Mouse (Mus musculus): ENCODE results near the gene Spaca9. TPM values are rescaled to one million over a fixed set of nuclear protein-coding genes. Genes with fewer than 3 reads are reported as not detected.

The Spaca9 gene
- total RNA-seq, 2 experiments from 2014 or later, result not detected

DNA sequence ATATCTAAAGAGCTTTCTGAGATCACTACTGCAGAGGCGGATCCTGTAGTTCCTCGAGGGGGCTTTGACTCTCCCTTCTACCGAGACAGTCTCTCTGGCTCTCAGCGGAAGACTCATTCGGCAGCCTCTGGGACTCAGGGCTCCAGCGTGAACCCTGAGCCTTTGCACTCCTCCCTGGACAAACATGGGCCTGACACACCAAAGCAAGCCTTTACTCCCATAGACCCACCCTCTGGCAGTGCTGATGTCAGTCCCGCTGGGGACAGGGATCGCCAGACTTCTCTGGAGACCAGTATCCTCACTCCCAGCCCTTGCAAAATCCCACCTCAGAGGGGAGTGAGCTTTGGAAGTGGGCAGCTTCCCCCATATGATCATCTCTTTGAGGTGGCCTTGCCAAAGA lies 23.5 kb downstream of the Spaca9 start:
- ATAC-seq (replicated peaks; ENCODE audit: low FRiP score, poor library complexity, severe bottlenecking), result no peak

DNA sequence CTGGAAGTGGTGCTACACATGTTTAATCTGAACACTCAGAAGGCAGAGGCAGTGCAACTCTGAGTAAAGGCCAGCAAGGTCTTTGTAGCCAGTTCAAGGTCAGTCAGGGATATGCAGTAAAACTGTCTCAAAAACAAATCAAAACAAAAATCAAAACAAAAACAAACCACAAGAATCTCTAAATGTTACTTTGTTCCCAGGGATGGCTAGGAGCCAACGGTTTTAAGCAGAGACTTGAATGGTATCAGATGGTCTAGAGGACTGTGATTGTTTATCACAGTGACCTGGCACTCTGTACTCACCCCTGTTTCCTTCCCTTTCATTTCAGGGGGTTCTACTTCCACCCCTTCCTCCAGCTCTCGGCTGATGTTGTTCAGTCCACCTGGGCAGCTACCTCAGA lies 28.1 kb downstream of the Spaca9 start:
- no peak for ATAC-seq (replicated peaks; ENCODE audit: low FRiP score, poor library complexity, severe bottlenecking)

DNA sequence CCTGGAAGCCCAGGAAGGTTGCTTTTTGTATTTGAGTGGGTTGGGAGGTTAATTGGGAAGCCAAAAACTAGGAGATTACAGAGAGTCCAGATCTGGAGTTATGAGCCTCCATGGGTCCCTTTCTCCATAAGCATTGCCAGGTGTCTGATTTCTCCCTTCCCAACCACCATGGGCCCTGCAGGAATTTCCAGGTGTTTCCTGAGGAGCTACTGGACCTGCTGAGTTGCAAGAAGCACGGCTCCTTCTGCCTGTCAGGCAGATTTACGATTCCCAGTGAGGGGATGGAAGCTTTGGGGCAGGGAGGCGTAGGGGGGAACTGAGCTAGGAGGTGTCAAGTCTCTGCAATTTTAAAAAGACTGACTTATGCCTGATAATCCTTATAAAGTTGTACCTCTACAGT lies 33.7 kb downstream of the Spaca9 start:
- ATAC-seq (replicated peaks; ENCODE audit: low FRiP score, poor library complexity, severe bottlenecking), result no peak

DNA sequence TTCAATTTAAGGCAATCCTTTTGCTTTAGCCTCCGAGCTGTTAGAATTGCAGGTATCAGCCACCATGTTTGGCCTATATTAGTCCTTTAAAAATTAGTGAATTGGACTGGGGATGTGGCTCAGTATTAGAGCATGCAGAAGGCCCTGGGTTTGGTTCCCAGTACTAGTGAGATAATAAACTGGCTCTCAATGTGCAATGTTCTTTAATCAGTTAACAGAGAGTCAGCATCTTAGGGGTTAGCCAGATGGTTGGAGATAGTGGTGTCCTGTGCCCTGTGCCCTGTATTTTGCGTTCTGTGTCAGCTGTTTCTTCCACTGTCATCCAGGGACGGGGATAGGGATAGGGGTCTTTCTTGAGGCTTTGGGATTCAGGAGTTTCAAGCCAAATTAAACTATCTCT lies 36.6 kb downstream of the Spaca9 start:
- ATAC-seq (replicated peaks; ENCODE audit: low FRiP score, poor library complexity, severe bottlenecking), result no peak

DNA sequence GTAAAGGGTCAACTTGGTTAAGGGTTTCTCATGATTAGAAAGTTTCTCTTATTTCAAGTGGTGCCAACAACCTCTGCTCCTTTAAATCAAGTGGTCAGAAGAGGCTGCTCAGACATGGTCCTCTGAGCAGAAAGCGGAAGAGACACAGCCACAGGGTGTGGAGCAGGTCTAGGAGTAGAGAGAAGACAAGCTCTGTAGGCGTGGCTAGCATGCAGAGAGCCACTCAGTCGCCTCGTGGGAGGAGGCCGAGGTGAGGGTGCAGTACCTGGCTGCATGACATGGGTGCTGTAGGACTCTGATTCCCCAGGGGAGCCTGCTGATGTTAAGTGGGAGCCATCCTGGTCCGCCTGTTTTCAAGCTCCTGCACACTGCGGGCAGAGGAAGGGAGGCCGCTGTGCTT lies 43.3 kb downstream of the Spaca9 start:
- no peak for ATAC-seq (replicated peaks; ENCODE audit: low FRiP score, poor library complexity, severe bottlenecking)

DNA sequence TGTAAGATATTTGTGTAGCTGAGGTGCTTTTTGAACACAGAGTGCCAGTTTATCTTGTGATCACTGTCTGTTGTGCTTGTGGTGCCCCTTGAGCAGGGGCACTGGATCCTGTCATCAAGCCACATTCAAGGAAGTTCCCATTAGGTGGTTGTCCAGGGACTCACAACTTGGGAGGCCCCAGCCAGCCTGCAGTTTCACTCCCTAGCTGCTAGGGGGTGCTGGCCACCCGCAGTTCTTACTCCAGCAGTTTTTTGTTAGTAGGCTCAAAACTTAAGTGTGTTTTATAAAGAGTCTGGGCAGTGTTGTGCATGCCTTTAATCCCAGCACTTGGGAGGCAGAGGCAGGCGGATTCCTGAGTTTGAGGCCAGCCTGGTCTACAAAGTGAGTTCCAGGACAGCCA lies 45.2 kb downstream of the Spaca9 start:
- peak; percentile 75 for ATAC-seq (replicated peaks; ENCODE audit: low FRiP score, poor library complexity, severe bottlenecking)

DNA sequence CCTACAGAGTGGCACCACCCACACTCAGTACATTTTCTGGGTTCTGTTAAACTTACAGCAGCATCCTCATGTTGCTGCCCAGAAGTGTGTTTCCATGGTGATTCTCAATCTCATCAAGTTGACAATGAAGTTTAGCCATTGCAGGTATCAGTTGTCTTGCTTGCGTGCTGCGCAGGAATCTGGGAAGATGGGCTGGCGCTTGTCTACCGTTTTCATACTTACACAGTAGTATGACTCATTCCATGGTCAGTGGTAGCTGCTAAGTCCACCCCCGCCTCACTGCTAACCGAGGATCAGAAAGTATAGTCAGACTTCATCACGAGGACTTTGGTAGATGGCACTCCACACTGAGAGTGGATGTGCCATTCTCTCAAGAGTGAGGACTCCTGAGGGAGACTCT lies 46.2 kb downstream of the Spaca9 start:
- ATAC-seq (replicated peaks; ENCODE audit: low FRiP score, poor library complexity, severe bottlenecking), result no peak

DNA sequence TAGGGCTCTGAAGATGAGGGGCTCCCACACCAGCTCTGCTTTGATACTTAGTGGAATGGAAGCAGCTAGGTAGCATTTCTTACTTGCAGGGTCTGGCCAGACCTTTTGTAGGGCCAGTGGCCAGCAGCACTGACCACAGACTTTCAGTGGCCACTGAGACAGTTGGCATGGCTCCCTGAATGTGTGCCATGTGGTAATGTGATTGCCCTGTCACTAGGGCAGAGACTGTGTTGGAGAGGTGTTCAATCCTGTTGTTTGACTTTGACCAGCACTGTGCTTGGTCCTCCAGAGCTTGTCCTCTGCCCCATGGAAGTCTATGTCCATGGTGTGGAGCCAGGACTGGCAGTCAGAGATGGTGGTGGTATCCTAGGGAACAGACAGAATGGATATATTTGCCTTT lies 49.0 kb downstream of the Spaca9 start:
- no peak for ATAC-seq (replicated peaks; ENCODE audit: low FRiP score, poor library complexity, severe bottlenecking)

DNA sequence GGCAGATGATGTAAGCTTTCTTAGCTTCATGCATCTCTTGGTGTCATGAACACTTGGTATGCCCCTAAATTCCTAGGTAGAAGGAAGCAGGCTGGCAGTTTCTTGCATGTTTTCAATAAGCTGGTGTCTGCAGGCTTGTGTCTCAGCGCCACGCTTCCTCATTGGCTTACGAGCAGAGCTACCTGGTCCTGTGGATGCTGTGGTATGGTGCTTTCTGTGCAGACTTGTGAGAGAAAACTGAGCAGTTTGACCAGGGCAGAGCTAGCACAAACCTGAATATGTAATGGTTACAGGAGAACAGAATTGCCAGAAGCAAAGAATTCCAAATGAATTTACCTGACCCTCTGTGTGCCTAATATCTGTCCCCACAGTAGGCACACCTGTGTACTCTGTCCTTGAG lies 56.4 kb downstream of the Spaca9 start:
- ATAC-seq (replicated peaks; ENCODE audit: low FRiP score, poor library complexity, severe bottlenecking), result no peak

Other genes starting within 250 kb of the Spaca9 start
- not detected in 2 replicates for gene 1700007K13Rik, start 233.4 kb downstream of the Spaca9 start, total RNA-seq (2015; ENCODE audit: low replicate concordance)
- not detected in 2 replicates for gene 1700007K13Rik, start 233.4 kb downstream of the Spaca9 start, total RNA-seq (2017; ENCODE audit: low replicate concordance)
- gene Mrps2, start 231.7 kb downstream of the Spaca9 start, total RNA-seq (2015; ENCODE audit: low replicate concordance), result 8.0 and 8.3 TPM in 2 replicates
- gene Mrps2, start 231.7 kb downstream of the Spaca9 start, total RNA-seq (2017; ENCODE audit: low replicate concordance), result 2.3 and 5.9 TPM in 2 replicates
- gene Gbgt1, start 202.8 kb downstream of the Spaca9 start, total RNA-seq (2015; ENCODE audit: low replicate concordance), result 2.9 TPM in 1 of 2 replicates, not detected in the other
- gene Gbgt1, start 202.8 kb downstream of the Spaca9 start, total RNA-seq (2017; ENCODE audit: low replicate concordance), result 0.39 and 4.9 TPM in 2 replicates
- gene Gm10134, start 193.6 kb downstream of the Spaca9 start, total RNA-seq (2015; ENCODE audit: low replicate concordance), result not detected in 2 replicates
- not detected in 2 replicates for gene Gm10134, start 193.6 kb downstream of the Spaca9 start, total RNA-seq (2017; ENCODE audit: low replicate concordance)
- gene Ralgds, start 186.6 kb downstream of the Spaca9 start, total RNA-seq (2015; ENCODE audit: low replicate concordance), result 0.36 and 0.84 TPM in 2 replicates
- gene Ralgds, start 186.6 kb downstream of the Spaca9 start, total RNA-seq (2017; ENCODE audit: low replicate concordance), result 0.90 and 0.98 TPM in 2 replicates
- gene Cel, start 136.3 kb downstream of the Spaca9 start, total RNA-seq (2015; ENCODE audit: low replicate concordance), result not detected in 2 replicates
- gene Cel, start 136.3 kb downstream of the Spaca9 start, total RNA-seq (2017; ENCODE audit: low replicate concordance), result not detected in 2 replicates
- 17.2 and 22.3 TPM in 2 replicates for gene Gtf3c5, start 116.0 kb downstream of the Spaca9 start, total RNA-seq (2015; ENCODE audit: low replicate concordance)
- 11.0 and 15.3 TPM in 2 replicates for gene Gtf3c5, start 116.0 kb downstream of the Spaca9 start, total RNA-seq (2017; ENCODE audit: low replicate concordance)
- 123 and 130 TPM in 2 replicates for gene Gfi1b, start 77.7 kb downstream of the Spaca9 start, total RNA-seq (2015; ENCODE audit: low replicate concordance)
- gene Gfi1b, start 77.7 kb downstream of the Spaca9 start, total RNA-seq (2017; ENCODE audit: low replicate concordance), result 77.8 and 88.3 TPM in 2 replicates
- 13.0 and 16.9 TPM in 2 replicates for gene Tsc1, start 58.5 kb downstream of the Spaca9 start, total RNA-seq (2015; ENCODE audit: low replicate concordance)
- 20.0 and 24.8 TPM in 2 replicates for gene Tsc1, start 58.5 kb downstream of the Spaca9 start, total RNA-seq (2017; ENCODE audit: low replicate concordance)
- 0.84 TPM in 1 of 2 replicates, not detected in the other for gene Ak8, start 437 bp upstream of the Spaca9 start, total RNA-seq (2015; ENCODE audit: low replicate concordance)
- 0.26 TPM in 1 of 2 replicates, not detected in the other for gene Ak8, start 437 bp upstream of the Spaca9 start, total RNA-seq (2017; ENCODE audit: low replicate concordance)
- gene Gtf3c4, start 140.6 kb upstream of the Spaca9 start, total RNA-seq (2015; ENCODE audit: low replicate concordance), result 4.7 and 6.7 TPM in 2 replicates
- 5.7 and 7.8 TPM in 2 replicates for gene Gtf3c4, start 140.6 kb upstream of the Spaca9 start, total RNA-seq (2017; ENCODE audit: low replicate concordance)
- gene Ddx31, start 140.7 kb upstream of the Spaca9 start, total RNA-seq (2015; ENCODE audit: low replicate concordance), result 9.4 TPM in 1 of 2 replicates, not detected in the other
- 0.68 and 3.2 TPM in 2 replicates for gene Ddx31, start 140.7 kb upstream of the Spaca9 start, total RNA-seq (2017; ENCODE audit: low replicate concordance)
- not detected in 2 replicates for gene Barhl1, start 216.9 kb upstream of the Spaca9 start, total RNA-seq (2015; ENCODE audit: low replicate concordance)
- not detected in 2 replicates for gene Barhl1, start 216.9 kb upstream of the Spaca9 start, total RNA-seq (2017; ENCODE audit: low replicate concordance)

Measured in erythroid progenitor cell, adult 5-6 weeks (primary cell).